Mouse (Mus musculus) ES-Bruce4 (cell line): ENCODE results near the gene Plcb4.

Experiments
- CTCF ChIP-seq: IDR thresholded peaks from one replicate; pipeline ENCODE4 v1.8.1; 2011; ENCODE audit warnings: low read depth, low read length
- POLR2A ChIP-seq: IDR thresholded peaks from one replicate; pipeline ENCODE4 v1.8.1; 2011; ENCODE audit warnings: low read length; ENCODE audit not compliant: insufficient read depth

GRCm38 (mm10) chr2:135838651-135839286 lies 180.0 kb downstream of the Plcb4 start:
- TF ChIP-seq POLR2A (no peak), CTCF (no peak)
